Mouse (Mus musculus) spleen, postnatal 10 days (tissue): ENCODE measurements around the gene Mtch1.
"Not testable (repeated sequence)": the region's sequence is repeated elsewhere in the genome, so short reads cannot be mapped to it uniquely, and the experiment has no call there.

Source experiments
- DNase-seq, 2 experiments: peaks; one replicate each; pipeline ENCODE4 v3.0.0; 2021 to 2022; ENCODE audit warnings: low spot score in 2 of 2

Gene Mtch1

GRCm38 (mm10) chr17:29347645-29348256 lies at the start of gene Mtch1:
Gene Mtch1, minus strand, starts transcription at chr17:29347934.
- DNase-seq = peak; percentile 99

DNA sequence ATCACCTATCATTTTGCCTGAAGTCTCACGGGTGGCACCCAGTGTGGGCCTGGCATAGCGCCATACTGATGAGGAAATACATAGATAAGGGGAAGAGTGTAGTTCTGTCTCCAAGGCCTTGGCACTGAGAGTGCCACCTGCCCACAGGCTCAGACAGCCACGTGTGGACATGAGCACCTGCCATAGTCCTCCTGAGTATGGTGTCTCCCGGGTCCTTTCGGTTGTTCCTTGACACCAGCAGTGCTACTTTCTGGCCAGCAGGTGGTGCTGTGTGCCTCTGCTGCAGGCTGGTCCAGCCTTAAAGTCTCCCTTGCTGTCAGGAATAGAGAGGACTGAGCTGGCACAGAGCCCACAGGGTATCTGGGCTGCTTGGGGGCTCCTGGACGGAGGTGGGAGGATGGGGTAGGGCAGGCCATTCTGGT lies 49.1 kb upstream of the Mtch1 start:
- DNase-seq = peak; percentile 81 to 89

DNA sequence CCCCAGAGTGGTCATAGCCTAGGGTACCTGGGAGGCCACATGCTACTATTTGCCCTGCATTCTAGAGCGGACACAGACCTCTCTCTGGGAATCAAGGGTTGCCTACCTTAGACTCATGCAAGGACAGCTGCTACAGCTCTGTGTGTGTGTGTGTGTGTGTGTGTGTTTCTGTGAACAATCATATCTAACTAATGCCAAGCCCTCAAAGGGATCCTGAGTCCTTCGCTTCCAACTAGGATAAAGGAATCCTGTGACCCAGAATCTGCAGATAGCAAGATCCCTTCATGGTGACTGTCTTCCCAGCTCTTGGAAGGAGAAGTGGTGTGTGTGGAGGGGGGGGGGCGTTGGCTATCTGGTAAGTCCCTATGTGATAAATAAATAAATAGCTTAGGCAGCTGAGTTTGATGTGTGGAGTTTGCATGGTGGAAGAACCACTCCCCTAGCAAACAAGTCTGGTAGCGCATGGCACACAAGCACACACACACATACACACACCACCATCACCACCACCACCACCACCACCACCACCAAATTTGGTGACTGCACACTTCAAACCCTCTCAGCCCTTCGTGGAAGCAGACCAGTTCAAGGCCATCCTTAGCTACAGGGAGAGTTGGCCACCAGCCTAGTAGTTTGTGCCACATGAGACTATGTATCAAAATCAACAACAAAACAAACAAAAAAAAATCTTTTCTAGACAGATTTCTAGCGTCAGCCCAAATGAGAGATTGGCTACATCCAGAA lies 48.5 kb upstream of the Mtch1 start:
- DNase-seq = peak in 1 of 2 experiments; percentile 22

DNA sequence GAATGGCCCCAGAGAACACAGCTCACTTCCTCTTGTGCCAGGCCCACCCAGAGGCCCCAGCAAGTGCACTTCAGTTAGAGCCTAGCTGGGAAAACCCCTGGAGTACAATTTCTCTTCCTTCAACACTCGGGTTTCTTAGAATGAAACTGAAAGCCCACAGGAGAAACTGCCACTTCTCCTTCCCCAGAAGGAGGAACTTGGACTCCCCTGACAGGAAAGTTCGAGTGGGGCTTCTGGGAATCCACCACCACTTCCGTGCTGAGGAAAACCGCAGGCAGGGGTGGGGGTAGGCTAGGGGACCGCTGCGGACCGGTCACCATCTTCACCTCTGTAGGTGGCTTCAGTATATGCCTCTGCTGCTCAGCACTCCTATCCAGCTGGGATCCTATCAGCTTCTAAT lies 47.6 kb upstream of the Mtch1 start:
- peak; percentile 40 to 67 for DNase-seq

- not testable (repeated sequence) for DNase-seq
These were observed 47.0 kb upstream of the Mtch1 start for GRCm38 (mm10) chr17:29394761-29395160.

GRCm38 (mm10) chr17:29394106-29394760 lies 46.5 kb upstream of the Mtch1 start:
- peak in 1 of 2 experiments; percentile 70 for DNase-seq

DNA sequence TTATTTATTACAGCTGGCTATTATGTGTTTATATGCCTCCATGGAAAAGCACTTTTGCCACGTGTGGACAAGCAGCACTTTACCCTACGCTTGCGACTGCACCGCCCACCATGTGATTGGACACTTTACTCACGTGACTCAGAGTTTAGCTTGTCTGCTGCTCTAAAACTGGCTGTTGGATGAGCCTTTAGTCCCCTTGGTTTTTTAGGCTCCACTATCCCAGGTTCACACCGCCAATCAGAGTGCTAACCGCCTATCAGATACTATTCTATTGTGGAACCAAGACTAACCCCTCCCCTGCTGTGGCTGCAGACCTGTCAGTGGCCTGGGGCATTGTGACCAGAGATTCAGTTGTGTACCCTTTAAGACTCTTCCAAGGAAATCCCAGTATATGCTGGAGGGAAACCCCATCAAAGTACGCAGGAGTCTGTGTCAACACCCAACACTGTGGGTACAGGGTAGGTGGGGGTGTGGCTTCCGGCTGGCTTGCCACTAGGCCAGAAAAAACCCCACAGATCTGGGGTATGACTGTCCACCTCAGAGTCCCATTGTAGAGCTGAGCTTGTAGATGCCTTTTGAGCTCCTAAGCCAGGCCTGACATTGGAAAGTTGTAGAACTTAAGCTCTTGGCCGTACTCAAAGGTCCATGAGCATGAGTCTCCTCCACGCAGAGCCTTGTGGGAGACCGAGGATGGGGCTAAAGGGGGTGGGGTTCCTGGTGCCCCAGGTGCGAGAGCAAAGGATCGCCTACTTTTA lies 45.8 kb upstream of the Mtch1 start:
- DNase-seq = peak; percentile 38 to 62

DNA sequence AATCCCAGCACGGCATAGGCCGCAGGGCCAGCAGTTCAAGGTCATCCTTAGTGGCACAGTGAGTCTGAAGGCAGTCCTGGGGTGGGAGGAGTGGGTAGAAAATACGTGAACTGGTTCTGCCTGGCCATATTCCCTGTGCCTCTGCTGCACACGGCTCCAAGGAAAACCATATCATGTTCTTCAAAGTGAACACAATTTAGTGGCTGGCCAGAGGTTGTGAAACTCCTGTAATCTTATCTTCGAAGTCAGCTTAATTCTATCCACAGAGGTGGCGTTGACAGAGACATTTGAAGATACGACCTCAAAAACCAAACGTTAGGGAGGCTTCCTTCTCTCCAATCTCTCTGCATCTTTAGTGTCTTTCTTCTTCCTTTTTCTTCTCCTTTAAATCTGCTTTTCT lies 43.5 kb upstream of the Mtch1 start:
- no peak for DNase-seq

DNA sequence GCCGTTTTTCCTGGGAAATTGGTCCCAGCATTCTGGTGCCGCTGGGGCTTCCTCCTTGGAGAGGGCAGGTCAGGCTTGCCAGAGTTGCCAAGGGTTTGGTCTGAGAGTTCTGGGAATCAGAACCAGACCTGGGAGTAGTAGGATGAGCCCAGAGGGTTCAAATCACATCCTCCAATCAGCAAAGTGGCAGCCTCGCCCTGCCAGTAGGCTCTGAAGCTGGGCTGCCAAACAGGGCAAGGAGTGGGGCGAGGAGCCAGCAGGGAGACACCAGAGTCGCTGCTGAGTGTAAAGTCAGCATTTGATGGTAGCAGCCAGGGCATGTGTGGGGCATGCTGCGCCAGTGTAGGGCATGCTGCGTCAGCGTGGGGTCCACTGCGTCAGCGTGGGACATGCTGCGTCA lies 41.2 kb upstream of the Mtch1 start:
- no peak for DNase-seq

DNA sequence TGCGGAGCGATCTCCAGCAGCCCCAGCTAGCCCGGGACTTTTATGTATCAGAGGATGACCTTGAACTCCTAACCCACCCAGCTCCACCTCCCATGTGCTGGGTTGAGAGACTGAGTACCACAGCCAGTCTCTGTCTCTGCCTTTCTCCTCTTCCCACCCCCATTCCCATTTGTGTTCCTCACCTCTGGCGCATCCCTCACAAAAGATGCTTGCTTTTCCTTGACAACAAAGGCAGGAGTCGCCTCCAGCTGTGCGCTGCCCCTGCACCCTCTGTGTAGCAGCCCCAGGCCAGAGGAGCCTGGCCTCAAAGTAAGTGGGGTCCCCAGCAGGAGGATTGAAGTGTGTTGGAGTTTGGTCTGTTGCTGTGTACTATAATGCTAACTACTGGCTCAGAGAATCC lies 38.0 kb upstream of the Mtch1 start:
- DNase-seq = no peak

- no peak for DNase-seq
These were observed 37.2 kb upstream of the Mtch1 start for GRCm38 (mm10) chr17:29384850-29385438.

DNA sequence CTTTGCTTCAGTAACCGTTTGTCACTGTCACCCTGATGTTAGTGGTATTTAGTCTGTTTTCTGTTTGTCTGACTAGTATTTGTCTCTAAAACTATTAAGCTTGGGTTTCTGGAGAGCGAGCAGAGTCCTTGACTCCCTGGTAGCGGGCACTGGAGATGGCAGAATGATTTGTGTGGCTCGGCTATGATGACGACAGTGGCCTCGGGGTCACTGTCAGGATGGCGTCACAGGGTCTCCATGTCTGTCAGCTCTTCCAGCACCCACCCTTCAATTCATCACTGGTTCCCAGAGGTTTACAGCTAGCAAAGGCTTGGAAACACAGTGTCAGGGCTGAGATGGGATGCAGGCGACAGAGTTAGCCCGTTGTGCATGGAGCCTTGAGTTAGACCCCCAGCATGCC lies 36.2 kb upstream of the Mtch1 start:
- no peak for DNase-seq

DNA sequence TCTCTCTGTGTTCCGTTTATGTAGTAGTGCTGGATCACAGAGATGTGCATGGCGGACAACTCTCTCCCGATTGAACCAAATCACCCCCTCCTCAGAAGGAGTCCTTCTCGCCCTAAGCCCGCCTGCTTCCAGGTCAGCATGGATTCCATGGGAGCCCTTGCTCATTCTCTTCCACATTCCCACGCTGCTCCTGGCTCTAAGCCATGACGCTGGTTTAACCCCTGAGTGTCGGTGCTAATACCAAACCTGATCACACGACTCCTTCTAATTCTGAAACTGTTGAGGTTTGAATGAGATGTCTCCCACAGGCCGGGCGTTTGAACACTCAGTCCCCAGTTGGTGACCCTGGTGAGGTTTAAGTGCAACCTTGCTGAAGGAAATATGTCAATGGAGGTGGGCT lies 34.7 kb upstream of the Mtch1 start:
- DNase-seq = no peak

GRCm38 (mm10) chr17:29381472-29381871 lies 33.7 kb upstream of the Mtch1 start:
- DNase-seq = peak; percentile 61 to 86

DNA sequence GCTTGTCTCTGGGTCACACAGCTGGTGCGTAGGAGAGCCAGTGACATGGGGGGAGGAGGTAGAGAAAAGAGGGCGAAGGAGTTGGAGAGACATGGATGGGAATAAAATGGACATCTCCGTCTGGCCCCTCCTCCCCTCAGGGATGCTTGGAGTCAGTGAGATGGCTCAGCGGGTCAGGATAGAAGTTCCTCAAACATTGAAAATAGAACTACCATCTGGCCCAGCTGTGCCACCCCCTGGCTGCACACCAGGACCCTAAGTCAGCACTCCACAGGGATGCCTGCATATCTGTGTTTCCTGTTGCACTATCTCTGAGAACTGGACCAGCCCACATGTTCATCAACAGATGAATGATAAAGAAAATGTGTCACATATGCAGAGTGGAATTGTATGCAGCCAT lies 32.5 kb upstream of the Mtch1 start:
- DNase-seq = no peak

- DNase-seq = no peak
These were observed 30.3 kb upstream of the Mtch1 start for GRCm38 (mm10) chr17:29378056-29378455.

- no peak for DNase-seq
These were observed 28.1 kb upstream of the Mtch1 start for GRCm38 (mm10) chr17:29375871-29376270.

GRCm38 (mm10) chr17:29370984-29371723 lies 23.4 kb upstream of the Mtch1 start:
- DNase-seq = peak; percentile 83 to 92

- no peak for DNase-seq
These were observed 21.0 kb upstream of the Mtch1 start for GRCm38 (mm10) chr17:29368726-29369125.

- DNase-seq = peak in 1 of 2 experiments; percentile 58
These were observed 17.4 kb upstream of the Mtch1 start for GRCm38 (mm10) chr17:29365105-29365621.

DNA sequence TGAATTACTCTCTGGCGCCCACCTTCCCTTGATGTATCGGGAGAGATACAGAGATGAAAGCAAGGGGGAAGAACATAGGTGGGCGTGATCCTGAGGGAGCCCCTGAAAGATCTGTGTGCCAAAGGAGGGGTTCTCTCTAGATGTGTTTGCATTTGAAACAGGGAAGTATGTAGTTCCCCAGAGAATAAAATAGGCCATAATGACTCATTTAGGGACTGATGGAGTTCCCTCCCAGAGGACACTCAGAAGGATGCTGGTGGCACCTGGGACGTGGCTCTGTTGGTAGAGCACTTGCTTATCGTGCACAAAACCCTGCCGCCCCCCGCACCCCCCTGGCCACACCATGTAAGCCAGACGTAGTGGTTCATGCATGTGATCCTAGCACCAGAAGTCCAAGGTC lies 15.4 kb upstream of the Mtch1 start:
- no peak for DNase-seq
